Mouse (Mus musculus): ENCODE measurements at regions not wholly inside any gene's neighbourhood (a gene's known extent, or its start where the extent isn't known, plus 50 kb on each side); places are given as distances from the start of the nearest gene placed in this dataset.

GRCm38 (mm10) chr15:20207199-20207598, 241.9 kb upstream of the Cdh12 start:
- in situ Hi-C loops (cut with MboI; ENCODE audit: low pct_ligation_motif_present, low pct_unique_long_range_greater_than_20kb, low sequenced_read_pairs) (no loop called here), dilution Hi-C loops (cut with MboI; ENCODE audit: extremely low pct_ligation_motif_present, extremely low pct_unique_long_range_greater_than_20kb, low sequenced_read_pairs) (no loop called here)
- no peak for DNase-seq (ENCODE audit: extremely low read depth)
- no peaks in the 10 kb centered on the region for H3K4me1 ChIP-seq (ENCODE audit: control insufficient read depth in 1 of 2, insufficient read depth in 2 of 2)
- H3K36me3 ChIP-seq (replicated peaks in 1 of 2; ENCODE audit: control insufficient read depth in 1 of 2, insufficient read depth in 1 of 2, low read length in 1 of 2) = no peaks in the 10 kb centered on the region
- TF ChIP-seq POLR2AphosphoS2 (IDR thresholded peaks at IDR 0.05; ENCODE audit: low read depth, low read length) (no peak), MEF2A (IDR thresholded peaks at IDR 0.05; ENCODE audit: borderline replicate concordance, low read depth, low read length) (no peak), UBTF (IDR thresholded peaks at IDR 0.05; ENCODE audit: low read depth, low read length) (no peak), MAZ (IDR thresholded peaks at IDR 0.05; ENCODE audit: low read depth, low read length) (no peak), IRF4 (IDR thresholded peaks at IDR 0.05; ENCODE audit: low read depth, low read length) (no peak), JUN (IDR thresholded peaks at IDR 0.05; ENCODE audit: insufficient read depth, low read depth, low read length) (no peak), CHD1 (IDR thresholded peaks at IDR 0.05; ENCODE audit: low read depth, low read length) (no peak), TCF12 (IDR thresholded peaks at IDR 0.05; ENCODE audit: low read depth, low read length) (no peak), RAD21 (IDR thresholded peaks at IDR 0.05; ENCODE audit: low read depth, low read length) (no peak), PAX5 (IDR thresholded peaks at IDR 0.05; ENCODE audit: low read length) (no peak)
- no peak overlapping the region for H3K4me2 ChIP-seq (ENCODE audit: insufficient read depth, low read depth, poor library complexity, severe bottlenecking)
- no peaks in the 10 kb centered on the region for H3K27me3 ChIP-seq (replicated peaks)
- H3K79me2 ChIP-seq (replicated peaks; ENCODE audit: control insufficient read depth, extremely low read depth, insufficient read depth, poor library complexity, severe bottlenecking) = no peaks in the 10 kb centered on the region
- no peak overlapping the region for H3K9ac ChIP-seq (ENCODE audit: insufficient read depth, low read depth)
- H3K27ac ChIP-seq (ENCODE audit: insufficient read depth, low read depth) = no peak overlapping the region
- H3K9me3 ChIP-seq (replicated peaks; ENCODE audit: low read length) = peaks cover 13% of the 10 kb centered on the region
- H3K4me3 ChIP-seq (replicated peaks in 1 of 3; ENCODE audit: low read depth in 2 of 3, low read length in 2 of 3, poor library complexity in 1 of 3) = no peak overlapping the region

- TF ChIP-seq ZC3H11A (IDR thresholded peaks at IDR 0.05; ENCODE audit: low read depth, low read length) (no peak), POLR2A (IDR thresholded peaks at IDR 0.05; ENCODE audit: low read depth, low read length) (no peak), USF2 (conservative IDR thresholded peaks at IDR 0.05; ENCODE audit: low read depth, low read length) (no peak)
- Histone ChIP-seq H3K4me1 (ENCODE audit: control insufficient read depth in 1 of 2, insufficient read depth in 2 of 2) (no peaks in the 10 kb centered on the region), H3K79me2 (replicated peaks; ENCODE audit: control insufficient read depth, extremely low read depth, insufficient read depth, poor library complexity, severe bottlenecking) (no peaks in the 10 kb centered on the region), H3K27me3 (replicated peaks) (no peaks in the 10 kb centered on the region), H3K4me3 (replicated peaks in 1 of 3; ENCODE audit: low read depth in 2 of 3, low read length in 2 of 3, poor library complexity in 1 of 3) (no peak overlapping the region), H3K9ac (ENCODE audit: insufficient read depth, low read depth) (no peak overlapping the region), H3K4me2 (ENCODE audit: insufficient read depth, low read depth, poor library complexity, severe bottlenecking) (no peak overlapping the region), H3K36me3 (replicated peaks in 1 of 2; ENCODE audit: control insufficient read depth in 1 of 2, insufficient read depth in 1 of 2, low read length in 1 of 2) (no peaks in the 10 kb centered on the region), H3K27ac (ENCODE audit: insufficient read depth, low read depth) (no peak overlapping the region), H3K9me3 (replicated peaks; ENCODE audit: low read length) (peaks cover 11% of the 10 kb centered on the region)
- no peak for DNase-seq (ENCODE audit: extremely low read depth)
- dilution Hi-C loops (cut with MboI; ENCODE audit: extremely low pct_ligation_motif_present, extremely low pct_unique_long_range_greater_than_20kb, low sequenced_read_pairs) (no loop called here), in situ Hi-C loops (cut with MboI; ENCODE audit: low pct_ligation_motif_present, low pct_unique_long_range_greater_than_20kb, low sequenced_read_pairs) (no loop called here)
Measured at GRCm38 (mm10) chr15:20222054-20222453, 227.0 kb upstream of the Cdh12 start.

DNA sequence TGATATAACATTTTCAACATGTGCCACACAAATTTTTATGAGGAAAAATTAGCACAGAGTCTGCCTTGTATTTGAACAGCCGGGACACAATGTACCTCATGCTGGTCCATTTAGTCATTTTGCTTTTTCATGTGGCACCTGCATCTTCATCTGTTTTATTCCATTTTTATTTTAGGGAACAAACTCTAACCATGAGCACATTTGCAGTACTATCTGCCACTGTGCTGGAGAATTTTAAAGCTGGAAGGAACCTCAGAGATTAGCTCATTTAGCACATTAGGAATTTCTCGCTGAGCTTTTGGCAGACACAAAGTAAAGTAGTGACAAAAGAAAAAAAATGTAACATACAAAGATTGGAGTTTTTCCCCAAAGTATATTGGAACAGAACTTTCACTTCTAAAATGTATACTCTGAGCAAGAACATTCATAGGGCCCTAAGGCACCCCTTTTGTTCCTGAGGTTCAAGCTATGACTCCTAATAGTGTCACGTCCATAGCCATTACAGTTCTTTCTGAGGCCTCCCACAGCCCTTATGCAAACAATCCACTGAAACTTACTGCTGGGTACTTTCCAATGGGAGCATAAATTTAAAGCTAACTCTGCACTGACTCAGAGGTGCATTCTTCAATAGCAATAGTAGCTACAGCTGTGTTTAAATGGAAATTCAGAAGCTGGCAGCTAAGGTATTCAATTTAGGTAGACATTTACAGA, 225.6 kb upstream of the Cdh12 start:
- dilution Hi-C loops (cut with MboI; ENCODE audit: extremely low pct_ligation_motif_present, extremely low pct_unique_long_range_greater_than_20kb, low sequenced_read_pairs) (no loop called here), in situ Hi-C loops (cut with MboI; ENCODE audit: low pct_ligation_motif_present, low pct_unique_long_range_greater_than_20kb, low sequenced_read_pairs) (no loop called here)
- H3K27me3 ChIP-seq (replicated peaks) = no peaks in the 10 kb centered on the region
- H3K4me2 ChIP-seq (ENCODE audit: insufficient read depth, low read depth, poor library complexity, severe bottlenecking) = no peak overlapping the region
- H3K9me3 ChIP-seq (replicated peaks; ENCODE audit: low read length) = peaks cover 13% of the 10 kb centered on the region
- no peak overlapping the region for H3K27ac ChIP-seq (ENCODE audit: insufficient read depth, low read depth)
- H3K36me3 ChIP-seq (replicated peaks in 1 of 2; ENCODE audit: control insufficient read depth in 1 of 2, insufficient read depth in 1 of 2, low read length in 1 of 2) = no peaks in the 10 kb centered on the region
- peak; percentile 1 for DNase-seq (ENCODE audit: extremely low read depth)
- no peaks in the 10 kb centered on the region for H3K4me1 ChIP-seq (ENCODE audit: control insufficient read depth in 1 of 2, insufficient read depth in 2 of 2)
- no peaks in the 10 kb centered on the region for H3K79me2 ChIP-seq (replicated peaks; ENCODE audit: control insufficient read depth, extremely low read depth, insufficient read depth, poor library complexity, severe bottlenecking)
- H3K4me3 ChIP-seq (replicated peaks in 1 of 3; ENCODE audit: low read depth in 2 of 3, low read length in 2 of 3, poor library complexity in 1 of 3) = no peak overlapping the region
- no peak for TF ChIP-seq TBP (conservative IDR thresholded peaks at IDR 0.05; ENCODE audit: low read depth, low read length)
- no peak for TF ChIP-seq MAFK (IDR thresholded peaks at IDR 0.05; ENCODE audit: insufficient replicate concordance, low read length)
- TF ChIP-seq KAT2A (IDR thresholded peaks at IDR 0.05; ENCODE audit: insufficient replicate concordance, low read length) = no peak
- TF ChIP-seq UBTF (IDR thresholded peaks at IDR 0.05; ENCODE audit: low read depth, low read length) = no peak
- no peak for TF ChIP-seq MYC (IDR thresholded peaks at IDR 0.05; ENCODE audit: low read depth, low read length)
- TF ChIP-seq MAX (IDR thresholded peaks at IDR 0.05; ENCODE audit: low read length) = no peak
- no peak for TF ChIP-seq NRF1 (IDR thresholded peaks at IDR 0.05; ENCODE audit: low read depth, low read length)
- no peak for TF ChIP-seq E2F4 (IDR thresholded peaks at IDR 0.05; ENCODE audit: insufficient replicate concordance, low read depth, low read length)
- TF ChIP-seq JUN (IDR thresholded peaks at IDR 0.05; ENCODE audit: insufficient read depth, low read depth, low read length) = no peak
- no peak for TF ChIP-seq NELFE (IDR thresholded peaks at IDR 0.05; ENCODE audit: low read depth, low read length)
- no peak for TF ChIP-seq JUND (conservative IDR thresholded peaks at IDR 0.05; ENCODE audit: low read depth, low read length)
- no peak for TF ChIP-seq CHD2 (IDR thresholded peaks at IDR 0.05; ENCODE audit: low read length)
- no peak for TF ChIP-seq TCF12 (IDR thresholded peaks at IDR 0.05; ENCODE audit: low read depth, low read length)
- TF ChIP-seq SMC3 (IDR thresholded peaks at IDR 0.05; ENCODE audit: low read depth, low read length) = no peak
- no peak for TF ChIP-seq SIN3A (IDR thresholded peaks at IDR 0.05; ENCODE audit: low read length)
- TF ChIP-seq MEF2A (IDR thresholded peaks at IDR 0.05; ENCODE audit: borderline replicate concordance, low read depth, low read length) = no peak
- H3K9ac ChIP-seq (ENCODE audit: insufficient read depth, low read depth) = no peak overlapping the region

Measured in CH12.LX (cell line).